Mouse (Mus musculus): Measurements from ENCODE around the gene Akr1cl.

Akr1cl gene

GRCm38 (mm10) chr1:64986120-64986519 lies 46.4 kb downstream of the Akr1cl start:
- peak; percentile 14 for DNase-seq

- DNase-seq: no peak
These were observed 49.3 kb downstream of the Akr1cl start for GRCm38 (mm10) chr1:64983247-64983646.

- DNase-seq: no peak
These were observed 54.2 kb downstream of the Akr1cl start for GRCm38 (mm10) chr1:64978321-64978799.

DNA sequence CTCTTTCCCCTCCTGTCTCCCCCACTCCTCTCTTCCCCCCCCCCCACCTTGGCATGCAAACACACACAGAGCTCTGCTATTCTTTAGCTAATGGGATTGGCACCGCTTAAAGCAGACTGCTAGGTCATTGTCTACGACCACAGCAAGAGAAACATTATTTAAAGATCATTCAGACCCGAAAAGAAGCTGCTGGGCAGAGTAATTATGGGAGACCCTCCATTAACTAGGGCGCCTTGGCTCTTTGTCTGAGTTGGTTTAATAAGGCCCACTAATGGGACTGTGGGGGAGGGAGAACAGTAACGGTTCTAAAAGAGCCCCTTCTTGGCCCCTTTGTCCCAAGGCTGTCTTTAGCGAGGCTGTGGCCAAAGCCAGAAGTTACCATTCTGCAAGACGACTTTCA lies 57.2 kb downstream of the Akr1cl start:
- no peak for DNase-seq

GRCm38 (mm10) chr1:64970685-64971084 lies 61.9 kb downstream of the Akr1cl start:
- DNase-seq: no peak

All from cerebellum, adult 9-11 months (tissue).